Mouse (Mus musculus) lung, adult 2 months (tissue): ENCODE data around the gene Hivep2. TPM values are rescaled to one million over a fixed set of nuclear protein-coding genes. Genes with fewer than 3 reads are reported as not detected.

Experiments
- DNase-seq: peaks from one replicate; pipeline ENCODE4 v3.0.0; 2022
- H3K4me1 ChIP-seq: fragments of 200-500 bp; 2 replicates; pipeline ENCODE4 v1.6.1; 2011; ENCODE audit warnings: low read length; ENCODE audit not compliant: control insufficient read depth, insufficient read depth
- H3K4me3 ChIP-seq: fragments of 200-500 bp; replicated peaks from 2 replicates; pipeline ENCODE3; 2011; ENCODE audit warnings: low read depth, mild to moderate bottlenecking, control low read depth, low read length; ENCODE audit errors: extremely low read depth
- CTCF ChIP-seq: fragments of 200-500 bp; IDR thresholded peaks from 2 replicates; pipeline ENCODE4 v1.5.1; 2011; ENCODE audit warnings: mild to moderate bottlenecking, low read length, control low read depth; ENCODE audit not compliant: insufficient read depth
- POLR2A ChIP-seq: fragments of 200-500 bp; IDR thresholded peaks from 2 replicates; pipeline ENCODE4 v1.6.1; 2011; ENCODE audit warnings: low read depth, mild to moderate bottlenecking, control low read depth, low read length, borderline replicate concordance; ENCODE audit errors: extremely low read depth
- WGBS: fragments of 180-500 bp; shearing (Covaris S2); methylation state at CpG from one replicate; pipeline ENCODE4 v1.1.7; 2018; 5-methylcytosine and 5-hydroxymethylcytosine counted together
- polyA plus RNA-seq: library from polyadenylated mRNA; depleted of rRNA; stranded (reverse); fragments of >200 nt; gene quantifications from 2 replicates; pipeline ENCODE4 v1.2.3, GENCODE M21; 2012

Hivep2 gene
- polyA plus RNA-seq, 1 experiment, result 11.0 TPM

- 74% methylated on average over 5 of the region's 5 CpGs for WGBS
- DNase-seq, result no peak
Observed at GRCm38 (mm10) chr10:14116978-14117377, 151.1 kb downstream of the Hivep2 start.

GRCm38 (mm10) chr10:14119201-14119600, 153.3 kb downstream of the Hivep2 start:
- 89% methylated on average over 5 of the region's 5 CpGs for WGBS
- no peak for TF ChIP-seq CTCF
- TF ChIP-seq POLR2A, result no peak
- no peak for DNase-seq
- Histone ChIP-seq H3K4me3 (no peak overlapping the region), H3K4me1 (no peaks in the 10 kb centered on the region)

More at GRCm38 (mm10) chr10:14116978-14117377, 151.1 kb downstream of the Hivep2 start:
- Histone ChIP-seq H3K4me3 (no peak overlapping the region), H3K4me1 (no peaks in the 10 kb centered on the region)
- TF ChIP-seq POLR2A, result no peak
- TF ChIP-seq CTCF, result no peak

GRCm38 (mm10) chr10:14120512-14120911, 154.6 kb downstream of the Hivep2 start:
- H3K4me3 ChIP-seq, result no peak overlapping the region
- TF ChIP-seq POLR2A (no peak), CTCF (no peak)
- H3K4me1 ChIP-seq, result no peaks in the 10 kb centered on the region
- no peak for DNase-seq
- WGBS, result 91% methylated on average over 3 of the region's 3 CpGs

- no peak for TF ChIP-seq CTCF
- TF ChIP-seq POLR2A, result no peak
- Histone ChIP-seq H3K4me1 (no peaks in the 10 kb centered on the region), H3K4me3 (no peak overlapping the region)
- DNase-seq, result no peak
- WGBS, result 86% methylated on average over 12 of the region's 12 CpGs
Observed at GRCm38 (mm10) chr10:14127826-14128225, 162.0 kb downstream of the Hivep2 start.

- Histone ChIP-seq H3K4me3 (no peak overlapping the region), H3K4me1 (no peaks in the 10 kb centered on the region)
- no peak for DNase-seq
- TF ChIP-seq POLR2A, result no peak
- no peak for TF ChIP-seq CTCF
- WGBS, result 84% methylated on average over 8 of the region's 8 CpGs
Observed at GRCm38 (mm10) chr10:14130270-14130669, 164.4 kb downstream of the Hivep2 start.

GRCm38 (mm10) chr10:14131307-14131706, 165.4 kb downstream of the Hivep2 start:
- DNase-seq, result no peak
- 94% methylated on average over 13 of the region's 13 CpGs for WGBS
- Histone ChIP-seq H3K4me3 (no peak overlapping the region), H3K4me1 (no peaks in the 10 kb centered on the region)
- TF ChIP-seq POLR2A, result no peak
- no peak for TF ChIP-seq CTCF

- Histone ChIP-seq H3K4me3 (no peak overlapping the region), H3K4me1 (no peaks in the 10 kb centered on the region)
- 87% methylated on average over 17 of the region's 17 CpGs for WGBS
- DNase-seq, result no peak
- TF ChIP-seq CTCF (no peak), POLR2A (no peak)
Observed at GRCm38 (mm10) chr10:14132061-14132460, 166.2 kb downstream of the Hivep2 start.

- no peak for DNase-seq
- TF ChIP-seq CTCF (no peak), POLR2A (no peak)
- H3K4me3 ChIP-seq, result no peak overlapping the region
- H3K4me1 ChIP-seq, result no peaks in the 10 kb centered on the region
Observed at GRCm38 (mm10) chr10:14132937-14133336, 167.1 kb downstream of the Hivep2 start.

GRCm38 (mm10) chr10:14138663-14139062, 172.8 kb downstream of the Hivep2 start:
- WGBS, result 91% methylated on average over 3 of the region's 3 CpGs
- no peak for DNase-seq

GRCm38 (mm10) chr10:14144840-14145239, 179.0 kb downstream of the Hivep2 start:
- DNase-seq, result no peak
- Histone ChIP-seq H3K4me1 (no peaks in the 10 kb centered on the region), H3K4me3 (no peak overlapping the region)
- TF ChIP-seq CTCF (no peak), POLR2A (no peak)
- 69% methylated on average over 3 of the region's 3 CpGs for WGBS

More at GRCm38 (mm10) chr10:14138663-14139062, 172.8 kb downstream of the Hivep2 start:
- H3K4me3 ChIP-seq, result no peak overlapping the region
- H3K4me1 ChIP-seq, result no peaks in the 10 kb centered on the region
- TF ChIP-seq POLR2A (no peak), CTCF (no peak)

- peaks cover 4% of the 10 kb centered on the region for H3K4me1 ChIP-seq
- H3K4me3 ChIP-seq, result no peak overlapping the region
- DNase-seq, result no peak
- TF ChIP-seq POLR2A (no peak), CTCF (no peak)
- WGBS, result 62% methylated on average over 7 of the region's 7 CpGs
Observed at GRCm38 (mm10) chr10:14164829-14165228, 199.0 kb downstream of the Hivep2 start.
